Mouse (Mus musculus): Measurements from ENCODE around the gene Izumo1r.

Gene Izumo1r

GRCm38 (mm10) chr9:14903581-14904378 lies at the start of gene Izumo1r:
Izumo1r (minus strand) TSS chr9:14903949.
- no peak for DNase-seq

DNA sequence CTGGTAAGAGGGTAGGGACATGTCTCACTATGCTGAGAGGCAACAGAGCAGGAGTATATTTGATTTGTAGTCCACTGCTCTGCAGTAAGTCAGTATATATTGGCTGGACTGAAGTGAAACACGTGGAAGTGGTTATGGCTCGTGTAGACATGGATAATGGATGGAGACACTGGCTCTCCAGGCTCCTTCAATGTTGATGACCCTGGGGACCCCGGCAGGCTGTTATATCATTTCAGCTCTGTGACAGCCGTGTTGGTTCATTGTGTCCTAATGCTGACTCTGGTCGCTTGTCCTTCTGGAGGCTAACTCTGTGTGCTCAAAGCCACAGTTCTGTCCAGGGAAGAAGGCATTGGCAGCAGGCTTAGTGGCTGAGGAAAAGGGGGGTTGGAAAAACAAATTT lies 47.3 kb upstream of the Izumo1r start:
- no peak for DNase-seq

DNA sequence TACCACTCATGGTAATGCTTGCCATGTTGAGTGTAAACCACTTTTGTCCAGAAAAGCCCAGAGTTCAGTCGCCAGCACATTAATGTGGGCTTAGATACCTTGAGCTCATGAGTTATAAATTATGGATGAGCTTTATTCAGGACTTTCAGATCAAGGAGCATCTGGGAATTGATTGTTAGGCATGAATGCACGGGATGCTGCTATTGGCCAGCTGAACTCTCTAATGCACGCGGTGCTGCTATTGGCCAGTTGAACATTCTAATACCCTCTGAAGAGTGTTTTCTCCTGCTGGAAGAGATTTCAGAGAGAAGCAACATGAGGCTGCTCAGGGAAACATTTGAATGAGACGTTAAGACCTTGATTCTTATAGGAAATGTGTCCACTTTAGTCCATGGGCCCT lies 45.1 kb upstream of the Izumo1r start:
- no peak for DNase-seq

DNA sequence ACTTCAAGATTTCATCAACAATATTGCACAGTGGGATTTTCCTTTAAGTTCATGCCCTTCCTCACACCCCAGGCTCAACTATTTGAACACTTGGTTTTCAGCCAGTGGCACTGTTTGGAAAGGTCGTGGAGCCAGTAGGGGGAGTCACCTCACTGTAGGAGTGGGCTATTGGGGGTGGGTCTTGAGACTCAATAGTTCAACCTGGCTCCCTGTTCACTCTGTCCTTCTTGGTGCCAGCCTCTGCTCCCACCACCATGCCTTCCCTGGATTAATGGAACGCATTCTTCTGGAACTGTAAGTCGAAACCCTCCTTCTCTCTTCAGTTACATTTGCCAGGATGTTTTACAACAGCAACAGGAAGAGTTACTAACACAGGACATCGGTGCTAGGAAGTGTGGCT lies 42.9 kb upstream of the Izumo1r start:
- DNase-seq, result no peak

GRCm38 (mm10) chr9:14945919-14946318 lies 42.2 kb upstream of the Izumo1r start:
- no peak for DNase-seq

DNA sequence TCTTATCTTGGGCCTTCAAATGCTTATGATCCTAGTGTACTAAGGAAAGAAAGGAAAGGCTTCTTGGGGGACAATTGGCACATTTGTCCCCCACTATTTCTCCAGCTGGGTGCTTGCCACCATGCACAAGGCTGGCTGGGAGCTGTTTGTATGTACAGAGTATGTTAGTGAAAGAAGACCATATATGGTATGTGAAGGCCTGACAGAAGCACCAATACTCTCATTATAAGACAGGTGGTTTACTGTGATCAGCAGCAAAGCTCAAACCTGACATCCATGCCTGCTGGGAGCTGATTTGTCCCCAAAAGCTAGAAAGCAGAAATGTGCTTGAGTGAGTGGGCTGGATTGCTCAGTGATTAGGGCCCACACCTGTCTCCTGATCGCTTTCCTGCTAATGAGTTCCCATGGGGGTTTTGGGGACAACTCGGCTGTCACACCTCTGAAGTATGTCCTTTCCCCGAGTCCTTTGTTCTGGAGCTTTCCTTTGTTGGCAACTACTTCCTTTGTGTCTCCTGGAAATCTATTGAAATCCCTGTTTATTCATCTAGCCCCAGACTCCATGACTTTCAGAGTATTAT lies 38.5 kb upstream of the Izumo1r start:
- DNase-seq, result no peak

GRCm38 (mm10) chr9:14939610-14940009 lies 35.9 kb upstream of the Izumo1r start:
- DNase-seq, result no peak

GRCm38 (mm10) chr9:14937308-14937707 lies 33.6 kb upstream of the Izumo1r start:
- no peak for DNase-seq

GRCm38 (mm10) chr9:14934851-14935250 lies 31.1 kb upstream of the Izumo1r start:
- DNase-seq, result no peak

GRCm38 (mm10) chr9:14931943-14932342 lies 28.2 kb upstream of the Izumo1r start:
- no peak for DNase-seq

DNA sequence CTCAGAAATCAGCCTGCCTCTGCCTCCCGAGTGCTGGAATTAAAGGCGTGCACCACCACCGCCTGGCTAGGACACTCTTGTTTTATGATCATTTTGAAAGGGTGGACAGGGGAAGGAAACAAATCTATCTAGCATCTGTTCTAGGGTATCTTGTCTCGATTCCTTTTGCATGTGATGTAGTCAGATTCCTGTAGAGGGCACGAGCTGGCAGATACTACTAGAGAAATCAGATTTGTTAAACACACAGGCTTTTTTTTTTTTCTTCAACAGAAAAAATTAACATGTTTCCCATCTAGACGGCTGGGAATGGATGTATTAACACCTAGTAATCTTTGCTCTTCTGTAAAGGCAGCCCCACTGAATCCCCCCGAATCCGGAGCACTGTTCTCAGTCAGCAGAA lies 27.5 kb upstream of the Izumo1r start:
- no peak for DNase-seq

DNA sequence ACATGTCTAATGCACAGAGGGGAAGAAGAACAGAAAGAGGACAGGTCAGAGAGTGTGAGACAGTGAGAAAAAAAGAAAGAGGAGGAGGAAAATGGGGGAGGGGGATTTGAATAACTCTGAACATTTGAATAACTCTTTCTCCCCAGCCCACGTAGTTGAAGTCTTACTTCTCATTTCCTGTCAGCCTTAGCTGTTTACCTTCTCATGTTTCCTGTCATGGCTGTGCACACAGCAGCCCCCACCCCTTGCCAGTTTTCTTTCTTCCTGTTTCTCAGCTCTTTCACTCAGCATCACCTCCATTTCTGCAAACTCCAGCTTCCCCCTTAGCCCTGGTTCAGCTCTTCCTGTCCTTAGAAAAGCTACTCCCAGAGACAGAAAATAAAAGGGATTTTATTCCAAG lies 22.8 kb upstream of the Izumo1r start:
- no peak for DNase-seq

- no peak for DNase-seq
Observed at GRCm38 (mm10) chr9:14923625-14924024, 19.9 kb upstream of the Izumo1r start.

DNA sequence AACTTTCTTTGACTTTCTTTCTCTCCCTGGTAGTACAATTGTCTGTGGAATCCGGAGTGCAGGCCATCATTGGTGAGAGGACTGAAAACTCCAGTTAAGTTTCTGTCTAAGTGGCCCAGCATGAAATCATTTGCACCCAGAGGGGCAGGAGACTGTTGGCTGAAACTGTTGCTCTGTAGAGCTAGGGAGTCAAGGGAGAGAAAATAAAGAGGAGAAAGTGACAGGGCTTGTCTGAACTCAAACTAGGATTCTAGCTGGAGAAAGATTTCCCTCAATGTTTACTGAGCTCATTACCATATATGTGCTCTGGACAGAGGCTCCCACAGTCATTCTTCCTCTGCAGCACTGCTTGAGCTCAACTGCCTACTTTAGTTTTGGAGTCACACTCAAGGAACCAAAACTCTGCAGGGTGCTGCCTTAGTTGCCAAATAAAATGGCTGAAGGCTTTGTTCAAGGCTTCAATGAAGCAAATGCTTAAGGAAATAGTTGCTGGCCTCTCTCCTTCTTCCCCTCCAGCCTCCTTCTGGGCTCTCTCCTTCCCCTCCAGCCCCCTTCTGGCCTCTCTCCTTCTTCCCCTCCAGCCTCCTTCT lies 18.3 kb upstream of the Izumo1r start:
- no peak for DNase-seq

DNA sequence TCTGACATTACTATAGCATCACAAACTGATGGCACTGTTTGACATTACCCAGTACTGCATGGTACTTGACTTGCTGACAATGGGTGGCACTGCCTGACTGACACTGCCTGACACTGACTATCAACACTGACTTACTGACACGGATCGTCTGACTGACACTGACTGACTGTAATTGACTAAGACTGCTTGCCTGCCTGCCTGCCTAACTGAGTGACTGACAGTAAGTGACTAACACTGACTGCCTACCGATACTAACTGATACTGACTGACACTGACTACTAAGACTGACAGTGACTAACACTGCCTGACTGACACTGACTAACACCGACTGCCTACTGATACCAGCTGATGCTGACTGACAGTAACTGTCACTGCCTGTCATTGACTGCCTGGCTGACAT lies 17.5 kb upstream of the Izumo1r start:
- DNase-seq, result no peak

DNA sequence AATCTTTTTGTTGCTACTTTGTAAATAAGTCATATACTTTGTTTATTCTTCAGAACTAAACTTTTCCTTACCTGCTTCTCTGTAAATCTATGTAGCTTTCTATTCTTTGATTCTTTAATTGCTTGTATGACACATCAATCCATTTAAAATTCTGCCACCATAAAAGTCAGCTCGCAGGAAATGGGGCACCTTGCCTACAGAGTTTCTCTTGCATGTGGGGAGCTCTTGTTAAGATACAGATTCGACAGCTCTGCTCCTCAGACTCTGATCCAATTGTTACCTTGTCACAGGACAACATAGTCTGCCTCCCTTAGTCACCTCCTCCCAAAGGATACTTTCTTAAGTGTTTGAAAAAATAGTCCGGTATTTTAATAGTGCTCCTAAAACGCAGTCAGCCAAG lies 16.9 kb upstream of the Izumo1r start:
- DNase-seq, result no peak

GRCm38 (mm10) chr9:14918825-14919668 lies 15.3 kb upstream of the Izumo1r start:
- DNase-seq, result no peak

GRCm38 (mm10) chr9:14917661-14918060 lies 13.9 kb upstream of the Izumo1r start:
- no peak for DNase-seq

- no peak for DNase-seq
Observed at GRCm38 (mm10) chr9:14912037-14912436, 8.3 kb upstream of the Izumo1r start.

- no peak for DNase-seq
Observed at GRCm38 (mm10) chr9:14909981-14910380, 6.2 kb upstream of the Izumo1r start.

DNA sequence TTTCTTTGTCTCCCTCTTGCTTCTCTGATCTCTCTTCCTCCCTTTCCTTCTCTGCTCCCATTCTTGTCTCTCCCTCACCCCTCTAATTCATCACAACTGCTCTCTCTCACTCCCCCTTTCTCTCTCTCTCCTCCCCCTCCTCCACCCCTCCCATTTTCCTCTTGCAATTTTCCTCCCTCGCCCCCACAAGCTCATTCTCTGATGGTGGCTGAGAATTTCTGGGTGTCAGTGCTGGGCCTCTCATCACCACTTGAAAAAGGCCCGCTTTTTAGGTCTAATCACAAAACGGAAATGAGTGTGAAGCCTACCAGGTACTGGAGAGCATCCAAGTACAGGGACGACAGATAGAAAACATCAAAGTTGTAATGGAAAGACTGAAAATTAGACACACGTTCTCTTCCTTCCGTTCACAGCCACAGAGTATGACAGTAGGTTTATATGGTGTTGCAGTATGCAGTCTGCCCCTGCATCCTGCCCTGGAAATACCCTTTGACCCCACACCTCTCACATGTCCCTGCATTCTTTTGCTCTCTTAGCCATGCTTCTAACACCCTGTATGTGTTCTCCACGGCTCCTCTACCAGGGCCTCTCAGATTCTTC lies 4.2 kb upstream of the Izumo1r start:
- no peak for DNase-seq

GRCm38 (mm10) chr9:14905956-14906355 lies 2.2 kb upstream of the Izumo1r start:
- DNase-seq, result no peak
